Mouse (Mus musculus) embryonic facial prominence, embryonic 11.5 days (tissue): Measurements from ENCODE around the gene Fam133b. TPM values are rescaled to one million over a fixed set of nuclear protein-coding genes. Genes with fewer than 3 reads are reported as not detected.

ENCODE experiments used
- ATAC-seq: fragments of 200-750 bp; cut with Nextera tagmentation; replicated peaks from 2 replicates; pipeline ENCODE4 v1.8.0; 2017; ENCODE audit warnings: low read depth; ENCODE audit not compliant: insufficient number of reproducible peaks, low FRiP score, low TSS enrichment
- DNase-seq: peaks from one replicate; pipeline ENCODE4 v3.0.0-alpha.2; 2015; ENCODE audit warnings: low spot score
- H3K27ac ChIP-seq: fragments of 300-500 bp; sonication (generic); replicated peaks from 2 replicates; pipeline ENCODE4 v1.5.1; 2014; ENCODE audit warnings: mild to moderate bottlenecking, low read depth, low read length, control low read depth
- H3K27me3 ChIP-seq: fragments of 300-500 bp; sonication (generic); 2 replicates; pipeline ENCODE4 v1.6.1; 2014; ENCODE audit warnings: mild to moderate bottlenecking, low read length, moderate library complexity, mixed read lengths; ENCODE audit not compliant: control insufficient read depth, insufficient read depth
- H3K36me3 ChIP-seq: fragments of 300-500 bp; sonication (generic); replicated peaks from 2 replicates; pipeline ENCODE4 v1.6.1; 2014; ENCODE audit warnings: low read depth, mild to moderate bottlenecking, low read length, moderate library complexity, mixed read lengths; ENCODE audit not compliant: control insufficient read depth, insufficient read depth
- H3K4me1 ChIP-seq: fragments of 300-500 bp; sonication (generic); 2 replicates; pipeline ENCODE4 v1.6.1; 2014; ENCODE audit warnings: low read length, mixed read lengths; ENCODE audit not compliant: control insufficient read depth, insufficient read depth
- H3K4me2 ChIP-seq: fragments of 300-500 bp; sonication (generic); 2 replicates; pipeline ENCODE4 v1.6.1; 2014; ENCODE audit warnings: low read depth, mild to moderate bottlenecking, control low read depth, low read length, moderate library complexity
- H3K4me3 ChIP-seq: fragments of 300-500 bp; sonication (generic); 2 replicates; pipeline ENCODE4 v1.5.1; 2014; ENCODE audit warnings: low read depth, low read length, control low read depth
- H3K9ac ChIP-seq: fragments of 300-500 bp; sonication (generic); replicated peaks from 2 replicates; pipeline ENCODE4 v1.6.1; 2014; ENCODE audit warnings: mild to moderate bottlenecking, control low read depth, low read length
- H3K9me3 ChIP-seq: fragments of 300-500 bp; sonication (generic); replicated peaks from 2 replicates; pipeline ENCODE4 v1.6.1; 2016; ENCODE audit warnings: mild to moderate bottlenecking, low read length, inconsistent platforms, mixed read lengths; ENCODE audit not compliant: control insufficient read depth
- WGBS: fragments of 180-500 bp; shearing (Covaris S2); extraction: QIAGEN DNeasy Blood & Tissue Kit; methylation state at CpG from one replicate; pipeline ENCODE4 v1.1.7; 2014; 5-methylcytosine and 5-hydroxymethylcytosine counted together
- polyA plus RNA-seq: library from polyadenylated mRNA; unstranded; fragments of >200 nt; fragmentation: Nextera tagmentation; extraction: Ambion mirVana; gene quantifications from 2 replicates; pipeline ENCODE4 v1.2.1, GENCODE M21; 2014

Fam133b gene
- polyA plus RNA-seq = 36.4 and 39.2 TPM in 2 replicates

DNA sequence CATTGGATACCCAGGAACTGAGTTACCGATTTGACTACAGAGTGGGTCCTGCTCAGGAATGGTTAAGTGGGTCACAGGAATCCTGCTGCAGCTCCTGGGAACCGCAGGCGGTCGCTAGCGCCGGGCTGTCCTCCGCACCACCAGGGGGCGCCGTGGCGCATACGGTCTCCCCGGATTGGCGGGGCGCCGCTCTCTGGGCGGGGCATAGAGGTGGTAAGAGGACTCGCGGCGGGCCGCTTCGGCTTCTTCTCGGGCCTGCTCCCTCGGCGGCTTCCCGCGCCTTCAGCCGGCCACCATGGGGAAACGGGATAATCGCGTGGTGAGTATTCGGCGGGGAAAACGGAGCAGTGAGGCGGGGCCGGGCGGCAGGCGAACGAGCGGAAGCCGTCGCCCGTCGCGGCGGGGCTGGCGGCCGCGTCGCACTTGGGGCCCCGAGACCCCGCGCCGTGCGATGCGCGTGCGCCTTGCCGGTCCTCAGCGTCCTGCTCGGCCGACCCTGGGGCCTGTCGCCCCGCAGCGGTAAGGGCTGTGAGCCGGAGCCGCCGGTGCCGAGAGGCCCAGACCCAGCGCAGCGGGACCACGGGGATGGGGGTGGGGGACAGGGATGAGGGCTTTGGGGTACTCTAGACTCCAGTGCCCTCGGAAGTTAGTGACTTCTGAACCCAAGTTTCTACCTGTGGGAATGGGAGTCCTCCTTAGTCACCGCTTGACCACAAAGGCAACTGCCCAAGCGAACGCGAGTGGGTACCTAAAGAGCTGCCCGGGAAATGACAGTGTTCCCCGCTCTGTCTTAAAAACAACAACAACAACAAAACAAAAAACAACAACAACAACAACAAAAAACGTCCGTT lies at the start of gene Fam133b:
Gene Fam133b (plus strand): TSS at position 205 of the 851 bp plus-strand sequence.
- Histone ChIP-seq H3K4me3 (peak within 1 kb of the TSS; percentile 82), H3K27me3 (no peaks in the 10 kb centered on the region), H3K9me3 (no peaks in the 10 kb centered on the region), H3K27ac (peak within 1 kb of the TSS; percentile 84), H3K4me1 (no peaks in the 10 kb centered on the region), H3K36me3 (no peaks in the 10 kb centered on the region; the same call in 1 of the 2 replicates), H3K4me2 (peak within 1 kb of the TSS; percentile 46), H3K9ac (peak within 1 kb of the TSS; percentile 95)
- ATAC-seq (peak; percentile 93), DNase-seq (peak; percentile 96)
- under 1% methylated on average over 72 of the region's 80 CpGs for WGBS

DNA sequence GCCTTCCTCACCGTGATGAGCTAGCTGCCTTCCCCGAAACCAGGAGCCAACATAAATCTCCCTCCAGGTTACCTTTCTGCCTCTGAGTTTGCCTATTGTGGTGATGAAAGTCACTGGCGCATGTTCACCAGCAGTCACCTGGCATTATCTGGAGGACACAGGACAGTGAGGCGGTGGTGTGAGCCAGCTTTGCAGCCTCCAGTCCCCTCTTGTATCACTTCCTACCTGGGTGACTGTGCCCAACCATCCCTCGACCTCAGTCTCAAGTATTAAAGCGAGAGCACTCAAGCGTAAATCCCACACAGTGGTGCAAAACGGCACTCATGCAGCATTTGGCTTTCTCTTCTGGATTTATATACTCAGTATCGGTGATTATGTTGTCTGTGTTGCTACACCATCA lies 49.7 kb upstream of the Fam133b start:
- no peaks in the 10 kb centered on the region for H3K9me3 ChIP-seq
- no peak overlapping the region for H3K4me2 ChIP-seq
- H3K9ac ChIP-seq = no peak overlapping the region
- H3K36me3 ChIP-seq = no peaks in the 10 kb centered on the region
- ATAC-seq (no peak), DNase-seq (no peak)
- no peaks in the 10 kb centered on the region for H3K4me1 ChIP-seq
- H3K27me3 ChIP-seq = no peaks in the 10 kb centered on the region
- no peak overlapping the region for H3K27ac ChIP-seq
- 91% methylated on average over 9 of the region's 9 CpGs for WGBS
- no peak overlapping the region for H3K4me3 ChIP-seq

DNA sequence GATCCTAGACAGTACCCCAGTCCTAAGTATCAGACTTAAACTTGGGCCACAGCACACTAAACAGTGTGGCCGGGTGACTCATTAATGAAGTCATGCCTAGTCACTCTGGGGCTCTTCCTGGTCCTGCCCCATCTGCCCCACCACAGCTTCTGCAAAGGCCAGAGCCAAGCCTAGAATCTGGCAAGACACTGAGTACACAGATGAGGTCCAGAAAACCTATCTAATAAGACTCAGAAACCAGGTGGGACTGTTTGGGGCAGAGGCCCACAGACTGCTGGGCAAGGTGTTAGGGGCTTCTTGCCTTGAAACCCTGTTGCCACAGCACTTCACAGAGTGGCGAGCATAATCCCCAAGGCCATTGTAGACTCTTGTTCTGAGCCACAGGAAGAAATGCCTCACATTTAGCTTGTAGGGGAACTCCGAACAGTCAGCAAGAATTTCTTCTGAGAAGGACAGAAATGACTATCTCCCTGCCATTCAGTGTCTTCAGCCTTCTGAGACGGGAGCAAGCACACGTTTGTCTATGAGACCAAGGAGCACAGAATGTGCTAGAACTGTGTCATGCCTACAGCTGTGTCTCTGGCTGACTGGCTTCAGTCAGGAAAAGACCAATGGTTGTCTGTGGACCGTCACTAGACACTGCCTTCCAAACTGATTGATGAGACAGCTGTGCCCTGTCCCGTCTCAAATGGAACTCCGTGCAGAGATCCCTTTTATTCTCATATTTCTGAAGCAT lies 49.0 kb upstream of the Fam133b start:
- H3K27me3 ChIP-seq = no peaks in the 10 kb centered on the region
- no peak overlapping the region for H3K27ac ChIP-seq
- H3K4me1 ChIP-seq = no peaks in the 10 kb centered on the region
- 89% methylated on average over 8 of the region's 8 CpGs for WGBS
- DNase-seq (no peak), ATAC-seq (no peak)
- H3K4me2 ChIP-seq = no peak overlapping the region
- H3K4me3 ChIP-seq = no peak overlapping the region
- no peaks in the 10 kb centered on the region for H3K36me3 ChIP-seq
- H3K9ac ChIP-seq = no peak overlapping the region
- H3K9me3 ChIP-seq = no peaks in the 10 kb centered on the region

DNA sequence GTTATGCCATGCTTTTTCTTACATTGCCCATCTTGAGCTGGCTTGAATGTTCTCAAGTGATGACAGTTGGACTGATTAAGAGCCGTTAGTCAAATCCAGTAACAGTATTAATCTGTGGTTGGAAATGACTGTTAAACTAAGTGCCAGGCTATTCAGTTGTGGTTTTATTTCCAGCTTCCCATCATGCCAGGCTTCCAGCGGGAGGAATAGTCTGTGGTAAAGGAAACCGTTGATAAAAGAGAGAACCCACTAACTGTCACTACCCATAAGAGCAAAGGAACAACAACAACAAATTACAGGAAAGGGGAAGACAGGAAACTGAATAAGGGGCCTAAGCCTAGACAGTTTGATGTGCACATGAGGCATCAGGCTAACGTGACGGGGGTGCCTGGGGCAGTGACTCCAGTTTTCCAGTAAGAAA lies 46.1 kb upstream of the Fam133b start:
- Histone ChIP-seq H3K9me3 (no peaks in the 10 kb centered on the region), H3K9ac (no peak overlapping the region), H3K27me3 (no peaks in the 10 kb centered on the region), H3K4me1 (no peaks in the 10 kb centered on the region), H3K4me2 (no peak overlapping the region), H3K4me3 (no peak overlapping the region), H3K36me3 (no peaks in the 10 kb centered on the region), H3K27ac (no peak overlapping the region)
- no peak for ATAC-seq
- no peak for DNase-seq
- WGBS = 69% methylated on average over 5 of the region's 5 CpGs

DNA sequence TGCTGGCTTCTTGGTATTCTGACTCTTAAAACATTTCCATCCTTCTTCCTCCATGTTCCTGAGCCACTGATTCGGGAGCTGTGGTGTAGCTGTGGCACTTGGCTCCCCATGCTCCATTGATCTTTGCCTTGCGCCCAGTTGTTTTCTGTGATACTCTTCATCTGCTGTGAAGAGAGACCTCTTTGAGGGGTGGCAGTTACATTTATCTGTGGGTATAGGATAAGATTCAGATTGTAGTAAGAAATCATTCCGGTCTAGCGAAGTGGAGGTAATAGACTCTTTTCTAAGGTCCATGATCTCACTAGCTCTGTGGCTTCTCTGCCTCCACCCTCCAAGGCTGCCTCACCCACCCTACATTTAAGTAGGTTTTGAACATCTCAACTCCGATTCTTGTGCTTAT lies 43.3 kb upstream of the Fam133b start:
- Histone ChIP-seq H3K27me3 (no peaks in the 10 kb centered on the region), H3K9ac (no peak overlapping the region), H3K4me1 (no peaks in the 10 kb centered on the region), H3K4me2 (no peak overlapping the region), H3K4me3 (no peak overlapping the region), H3K27ac (no peak overlapping the region), H3K9me3 (no peaks in the 10 kb centered on the region), H3K36me3 (no peaks in the 10 kb centered on the region)
- WGBS = 89% methylated on average over 5 of the region's 5 CpGs
- ATAC-seq (no peak), DNase-seq (no peak)

DNA sequence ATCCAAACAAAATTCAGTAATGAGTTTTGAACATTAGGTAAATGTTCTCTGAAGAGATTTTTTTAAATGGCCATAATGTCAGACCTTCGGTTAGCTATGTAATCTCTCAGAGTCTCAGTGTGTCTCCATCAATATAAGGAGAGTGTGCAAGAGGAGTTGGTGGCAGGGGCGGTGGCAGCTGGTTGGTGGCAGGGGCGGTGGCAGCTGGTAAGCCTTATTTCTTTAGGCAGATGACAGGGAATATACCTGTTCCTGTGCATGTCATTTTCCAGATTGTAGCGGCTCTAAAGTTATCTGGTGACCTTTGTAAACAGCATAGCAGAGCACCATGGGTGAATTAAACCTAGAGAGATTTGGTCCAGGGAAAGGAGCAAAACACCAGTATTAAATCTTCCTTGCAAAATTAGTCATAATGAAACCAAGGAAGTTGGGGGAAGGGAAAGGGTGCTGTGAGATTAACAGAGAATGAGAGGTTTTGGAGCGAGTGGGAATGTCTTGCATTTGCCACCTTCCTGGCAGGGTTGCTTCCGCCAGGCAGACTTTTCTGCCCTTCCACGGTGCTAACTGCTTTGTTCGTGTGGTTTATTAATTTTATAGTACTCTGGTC lies 42.6 kb upstream of the Fam133b start:
- Histone ChIP-seq H3K9ac (no peak overlapping the region), H3K4me1 (no peaks in the 10 kb centered on the region), H3K36me3 (no peaks in the 10 kb centered on the region), H3K27ac (no peak overlapping the region), H3K9me3 (no peaks in the 10 kb centered on the region), H3K4me2 (no peak overlapping the region), H3K4me3 (no peak overlapping the region), H3K27me3 (no peaks in the 10 kb centered on the region)
- WGBS = 71% methylated on average over 8 of the region's 8 CpGs
- ATAC-seq (no peak), DNase-seq (no peak)

DNA sequence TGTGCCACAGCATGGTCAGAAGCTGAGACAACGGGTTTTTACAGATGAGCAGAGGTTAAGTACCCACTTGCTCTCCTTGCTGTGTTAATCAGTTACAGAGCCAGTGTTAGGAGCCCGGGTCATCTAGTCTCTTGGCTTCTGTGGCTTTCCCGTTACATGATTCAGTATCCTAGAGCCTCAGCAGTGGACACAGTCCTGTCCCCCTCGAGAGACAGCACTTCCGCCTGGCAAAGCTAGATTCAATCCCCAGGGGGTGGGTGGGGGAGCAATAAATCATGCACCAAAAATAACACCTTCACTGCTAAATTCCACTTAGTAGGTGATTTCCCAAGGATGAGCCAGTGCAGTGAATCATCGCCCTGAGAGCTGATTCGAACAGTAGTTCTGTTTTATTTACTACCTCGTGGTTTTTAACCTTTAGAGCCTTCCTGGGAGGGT lies 42.0 kb upstream of the Fam133b start:
- no peak overlapping the region for H3K4me3 ChIP-seq
- H3K9me3 ChIP-seq = no peaks in the 10 kb centered on the region
- no peaks in the 10 kb centered on the region for H3K4me1 ChIP-seq
- DNase-seq (no peak), ATAC-seq (no peak)
- no peak overlapping the region for H3K27ac ChIP-seq
- H3K9ac ChIP-seq = no peak overlapping the region
- H3K36me3 ChIP-seq = no peaks in the 10 kb centered on the region
- no peak overlapping the region for H3K4me2 ChIP-seq
- no peaks in the 10 kb centered on the region for H3K27me3 ChIP-seq
- 41% methylated on average over 8 of the region's 8 CpGs for WGBS
